Mouse (Mus musculus) cerebellum, adult 18-20 months (tissue): ENCODE data around the gene Cd300lb.

Experiments used
- DNase-seq, 2 experiments: peaks; one replicate each; pipeline ENCODE4 v3.0.0; 2021

Gene Cd300lb

GRCm38 (mm10) chr11:114880589-114880988, 53.6 kb downstream of the Cd300lb start:
- peak; percentile 59 for DNase-seq

- DNase-seq = no peak
Observed at GRCm38 (mm10) chr11:114880185-114880584, 54.0 kb downstream of the Cd300lb start.

GRCm38 (mm10) chr11:114879666-114880065, 54.5 kb downstream of the Cd300lb start:
- DNase-seq = no peak

GRCm38 (mm10) chr11:114877145-114877544, 57.0 kb downstream of the Cd300lb start:
- peak; percentile 81 to 87 for DNase-seq

DNA sequence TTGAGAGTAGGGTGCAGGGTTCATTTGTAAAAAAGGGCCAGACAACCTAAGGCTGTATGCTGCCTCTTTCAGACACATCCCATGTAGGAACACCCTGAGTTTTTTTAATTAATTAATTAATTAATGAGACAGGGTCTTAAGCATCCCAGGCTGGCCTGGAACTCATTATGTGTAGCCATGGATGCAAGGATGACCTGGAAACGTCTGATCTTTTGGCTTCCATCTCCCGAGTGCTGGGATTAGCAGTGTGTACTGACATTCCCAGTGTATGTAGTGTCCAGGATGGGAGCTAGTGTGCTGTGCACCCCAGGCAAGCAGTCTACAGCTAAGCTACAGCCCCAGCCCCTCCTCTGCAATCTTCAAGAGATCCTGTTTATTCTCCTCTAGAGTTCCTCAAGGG, 57.6 kb downstream of the Cd300lb start:
- peak in 1 of 2 experiments; percentile 40 for DNase-seq

GRCm38 (mm10) chr11:114876176-114876575, 58.0 kb downstream of the Cd300lb start:
- no peak for DNase-seq

GRCm38 (mm10) chr11:114875301-114875801, 58.8 kb downstream of the Cd300lb start:
- DNase-seq = peak in 1 of 2 experiments; percentile 51

DNA sequence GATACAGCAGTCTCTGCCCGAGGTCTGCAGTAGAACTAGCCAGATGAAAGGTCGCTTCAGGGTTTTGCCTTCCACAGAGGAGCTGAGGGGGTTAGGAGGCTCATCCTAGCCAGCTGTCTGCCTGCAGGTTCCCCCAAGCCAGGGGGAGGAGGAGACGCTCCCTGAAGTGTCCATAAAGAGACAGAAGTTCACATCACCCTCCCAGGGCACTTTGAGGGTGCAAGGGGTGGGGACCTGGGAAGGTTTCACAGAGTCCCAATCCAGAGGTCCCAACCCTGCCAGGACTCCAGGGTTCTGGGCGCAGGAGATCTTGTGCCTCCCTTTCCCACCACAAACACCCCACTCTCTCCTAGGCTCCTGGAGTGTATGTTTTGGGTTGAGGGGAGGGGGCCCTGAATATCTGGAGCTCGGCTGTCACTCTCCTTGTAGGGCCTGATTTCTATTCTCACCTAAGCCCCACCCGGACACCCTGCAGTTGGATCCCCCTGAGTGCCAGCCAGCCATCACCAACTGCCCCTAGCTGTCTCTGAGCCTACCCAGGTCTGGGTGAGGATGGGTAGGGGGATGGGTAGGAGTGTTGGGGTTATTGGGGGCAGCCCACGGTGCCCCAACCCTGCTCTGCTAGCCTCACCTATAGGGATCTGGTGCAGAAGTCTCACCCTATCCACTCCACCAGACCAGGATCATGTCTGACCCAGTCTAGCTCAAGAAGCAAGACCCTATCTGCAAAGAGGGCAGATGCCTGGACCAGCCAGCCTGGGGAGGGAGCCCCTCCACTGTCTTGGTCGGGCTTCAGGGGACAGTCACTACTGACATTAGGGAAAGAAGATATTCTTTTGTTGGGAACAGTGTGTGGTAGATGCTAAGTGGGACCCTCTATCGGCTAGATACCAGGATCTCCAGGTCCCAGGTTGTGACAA, 59.7 kb downstream of the Cd300lb start:
- no peak for DNase-seq

GRCm38 (mm10) chr11:114873022-114873817, 61.0 kb downstream of the Cd300lb start:
- DNase-seq = no peak
